Mouse (Mus musculus) bone marrow macrophage, adult 2 months (primary cell): Measurements from ENCODE around the gene Opalin.
A peak's percentile ranks its signal among the peaks of the same experiment; 100 is the strongest.

Experiments
- CTCF ChIP-seq: IDR thresholded peaks from 2 replicates; pipeline ENCODE4 v1.5.1; 2012; ENCODE audit warnings: low read depth, mild to moderate bottlenecking, low read length, moderate library complexity
- POLR2A ChIP-seq: IDR thresholded peaks from 2 replicates; pipeline ENCODE4 v1.6.1; 2012; ENCODE audit warnings: mild to moderate bottlenecking, low read depth, low read length, borderline replicate concordance

- TF ChIP-seq CTCF = 0 out of 2 replicates have a peak, but pooled peaks have one; percentile 30
- no peak for TF ChIP-seq POLR2A
These were observed 9.8 kb upstream of the Opalin start for GRCm38 (mm10) chr19:41086700-41087099.
